Comparison of ENCODE assay signal across 8 mouse cellular contexts in the genomic region with DNA sequence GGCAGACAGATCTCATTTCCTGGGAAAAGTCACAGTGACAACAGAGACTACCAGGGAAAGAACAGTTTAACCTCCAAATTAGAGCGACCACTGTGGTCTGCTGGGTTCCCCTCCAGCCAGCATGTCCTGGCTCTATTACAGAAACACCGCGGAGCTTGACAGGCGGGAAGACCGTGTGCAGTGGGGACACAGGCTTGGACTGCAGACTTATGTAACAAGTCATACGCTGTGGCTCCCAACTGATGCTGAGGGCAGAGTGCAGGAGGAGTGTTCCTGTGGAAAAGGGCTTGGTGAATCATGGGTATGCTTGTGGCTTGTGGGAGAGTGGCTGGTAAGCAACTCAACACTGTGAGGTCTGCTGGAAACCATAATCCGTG.
DNase-seq lines count a peak whose midpoint lies in the region; ATAC-seq lines count a peak whose summit lies in the region.
"Had no signal": no experiment of that assay in that cellular context is flagged by ENCODE, and none has a peak within 500 bp of the region (broad histone marks: within the 10 kb centered on the region; RNA-seq: fewer than 3 reads in every experiment).

No protein-coding gene starts in this region.

- no peaks in the 10 kb centered on the region for H3K36me3 ChIP-seq in embryonic facial prominence, embryonic 15.5 days
- no peaks in the 10 kb centered on the region for H3K36me3 ChIP-seq in kidney, embryonic 14.5 days (ENCODE audit: control insufficient read depth, insufficient read depth, low read length)
- H3K36me3 ChIP-seq in stomach, embryonic 15.5 days: no peaks in the 10 kb centered on the region

- peaks cover 22% of the 10 kb centered on the region for H3K4me1 ChIP-seq in embryonic facial prominence, embryonic 15.5 days
- no peaks in the 10 kb centered on the region for H3K4me1 ChIP-seq in kidney, embryonic 14.5 days (ENCODE audit: control insufficient read depth, insufficient read depth, low read length)
- H3K4me1 ChIP-seq in stomach, embryonic 15.5 days: peaks cover 2% of the 10 kb centered on the region; the same call in 1 of the 2 replicates

- peak overlapping the region; percentile 87 for H3K27ac ChIP-seq in embryonic facial prominence, embryonic 15.5 days (replicated peaks)
- no peak overlapping the region for H3K27ac ChIP-seq in kidney, embryonic 14.5 days (ENCODE audit: low read depth, low read length)
- H3K27ac ChIP-seq in stomach, embryonic 15.5 days: peak overlapping the region; percentile 65
- H3K27ac ChIP-seq: heart, adult 2 months had no signal

- ATAC-seq in embryonic facial prominence, embryonic 15.5 days (ENCODE audit: insufficient number of reproducible peaks, low FRiP score, low TSS enrichment, low read depth): peak; percentile 70; the same call in 1 of the 2 replicates
- ATAC-seq in kidney, embryonic 14.5 days (ENCODE audit: low FRiP score, low TSS enrichment): 0 out of 2 replicates have a peak, but pooled peaks have one; percentile 46
- peak; percentile 43; the same call in 1 of the 2 replicates for ATAC-seq in stomach, embryonic 15.5 days (ENCODE audit: insufficient read depth, low FRiP score, low read depth)

- no peak overlapping the region for H3K4me3 ChIP-seq in embryonic facial prominence, embryonic 15.5 days (replicated peaks)
- H3K4me3 ChIP-seq in kidney, embryonic 14.5 days (ENCODE audit: low read length): no peak overlapping the region
- no peak overlapping the region for H3K4me3 ChIP-seq in stomach, embryonic 15.5 days (replicated peaks)
- H3K4me3 ChIP-seq: heart, adult 2 months had no signal

- WGBS in embryonic facial prominence, embryonic 15.5 days: 35% methylated on average over 7 of the region's 7 CpGs
- 76% methylated on average over 7 of the region's 7 CpGs for WGBS in kidney, embryonic 14.5 days
- 44% methylated on average over 7 of the region's 7 CpGs for WGBS in stomach, embryonic 15.5 days

- DNase-seq in lung, postnatal 10 days: peak; percentile 5
- DNase-seq in lung, postnatal 14 days: no peak
- DNase-seq in layer of hippocampus, postnatal 14 days (ENCODE audit: low spot score in 2 of 2): no peak
- DNase-seq in retina, postnatal 1 day: no peak

- H3K9me3 ChIP-seq in embryonic facial prominence, embryonic 15.5 days (replicated peaks): no peaks in the 10 kb centered on the region
- no peaks in the 10 kb centered on the region for H3K9me3 ChIP-seq in kidney, embryonic 14.5 days (ENCODE audit: control insufficient read depth, low read length)
- H3K9me3 ChIP-seq in stomach, embryonic 15.5 days: no peaks in the 10 kb centered on the region

- no peak overlapping the region for H3K9ac ChIP-seq in embryonic facial prominence, embryonic 15.5 days
- no peak overlapping the region for H3K9ac ChIP-seq in kidney, embryonic 14.5 days (ENCODE audit: low read depth, low read length)
- H3K9ac ChIP-seq in stomach, embryonic 15.5 days: no peak overlapping the region

- 0 out of 2 replicates have a peak overlapping the region, but pooled peaks have one; percentile 8 for H3K4me2 ChIP-seq in embryonic facial prominence, embryonic 15.5 days (replicated peaks)
- H3K4me2 ChIP-seq in kidney, embryonic 14.5 days (replicated peaks; ENCODE audit: low read depth, low read length): no peak overlapping the region
- no peak overlapping the region for H3K4me2 ChIP-seq in stomach, embryonic 15.5 days

- no peaks in the 10 kb centered on the region for H3K27me3 ChIP-seq in embryonic facial prominence, embryonic 15.5 days
- H3K27me3 ChIP-seq in kidney, embryonic 14.5 days (ENCODE audit: control insufficient read depth, insufficient read depth, low read length): no peaks in the 10 kb centered on the region
- no peaks in the 10 kb centered on the region for H3K27me3 ChIP-seq in stomach, embryonic 15.5 days (replicated peaks)
